Mouse (Mus musculus): Measurements from ENCODE around the gene Ube2l3.

- no peak for TF ChIP-seq CTCF (IDR thresholded peaks at IDR 0.05; ENCODE audit: extremely low read depth, insufficient read depth, low read length)
- no peak for TF ChIP-seq POLR2A (IDR thresholded peaks at IDR 0.05; ENCODE audit: extremely low read depth, insufficient read depth, low read length)
Measured at GRCm38 (mm10) chr16:17121569-17121968, 80.9 kb downstream of the Ube2l3 start.

Data from cortical plate, adult 2 months (tissue).